Mouse (Mus musculus): ENCODE data around the gene Hipk3. TPM values are rescaled to one million over a fixed set of nuclear protein-coding genes. Genes with fewer than 3 reads are reported as not detected.

The Hipk3 gene
- polyA plus RNA-seq, 1 experiment from 2014 or later, result 6.3 TPM

GRCm38 (mm10) chr2:104479054-104479453 is 15.2 kb downstream of the Hipk3 start:
- Histone ChIP-seq H3K36me3 (replicated peaks; ENCODE audit: insufficient read depth, low read length) (no peaks in the 10 kb centered on the region), H3K27ac (ENCODE audit: low read depth) (no peak overlapping the region), H3K4me2 (ENCODE audit: low read depth, low read length) (no peak overlapping the region), H3K4me3 (ENCODE audit: low read depth, low read length) (no peak overlapping the region), H3K27me3 (ENCODE audit: insufficient read depth, low read length) (no peaks in the 10 kb centered on the region), H3K4me1 (ENCODE audit: insufficient read depth) (peaks cover 17% of the 10 kb centered on the region), H3K9ac (replicated peaks) (no peak overlapping the region), H3K9me3 (ENCODE audit: low read length) (no peaks in the 10 kb centered on the region)
- ATAC-seq, result no peak
- 73% methylated on average over 4 of the region's 4 CpGs for WGBS (ENCODE audit: insufficient replicate concordance)
- no peak for DNase-seq
- no peak for TF ChIP-seq EP300 (IDR thresholded peaks at IDR 0.05; ENCODE audit: low read depth)
- no peak for TF ChIP-seq CTCF (IDR thresholded peaks at IDR 0.05; ENCODE audit: low read depth)

- H3K27me3 ChIP-seq (ENCODE audit: insufficient read depth, low read length), result no peaks in the 10 kb centered on the region
- ATAC-seq, result peak; percentile 85
- H3K4me2 ChIP-seq (ENCODE audit: low read depth, low read length), result peak overlapping the region; percentile 53
- H3K36me3 ChIP-seq (replicated peaks; ENCODE audit: insufficient read depth, low read length), result no peaks in the 10 kb centered on the region
- no peaks in the 10 kb centered on the region for H3K9me3 ChIP-seq (ENCODE audit: low read length)
- DNase-seq, result no peak
- peaks cover 17% of the 10 kb centered on the region for H3K4me1 ChIP-seq (ENCODE audit: insufficient read depth)
- H3K9ac ChIP-seq (replicated peaks), result 0 out of 2 replicates have a peak overlapping the region, but pooled peaks have one; percentile 32
- TF ChIP-seq EP300 (IDR thresholded peaks at IDR 0.05; ENCODE audit: low read depth) (no peak), CTCF (IDR thresholded peaks at IDR 0.05; ENCODE audit: low read depth) (no peak)
- H3K4me3 ChIP-seq (ENCODE audit: low read depth, low read length), result no peak overlapping the region
- WGBS (ENCODE audit: insufficient replicate concordance), result 68% methylated on average over 2 of the region's 2 CpGs
- H3K27ac ChIP-seq (ENCODE audit: low read depth), result peak overlapping the region; percentile 69; the same call in 1 of the 2 replicates
Measured at GRCm38 (mm10) chr2:104477398-104478015, 16.7 kb downstream of the Hipk3 start.

GRCm38 (mm10) chr2:104472056-104472455 is 22.2 kb downstream of the Hipk3 start:
- H3K9ac ChIP-seq (replicated peaks), result no peak overlapping the region
- H3K4me2 ChIP-seq (ENCODE audit: low read depth, low read length), result no peak overlapping the region
- no peak overlapping the region for H3K4me3 ChIP-seq (ENCODE audit: low read depth, low read length)
- H3K27ac ChIP-seq (ENCODE audit: low read depth), result no peak overlapping the region
- H3K9me3 ChIP-seq (ENCODE audit: low read length), result no peaks in the 10 kb centered on the region
- DNase-seq (no peak), ATAC-seq (no peak)
- TF ChIP-seq CTCF (IDR thresholded peaks at IDR 0.05; ENCODE audit: low read depth), result no peak
- TF ChIP-seq EP300 (IDR thresholded peaks at IDR 0.05; ENCODE audit: low read depth), result no peak
- H3K27me3 ChIP-seq (ENCODE audit: insufficient read depth, low read length), result no peaks in the 10 kb centered on the region
- WGBS (ENCODE audit: insufficient replicate concordance), result 88% methylated on average over 6 of the region's 6 CpGs
- H3K36me3 ChIP-seq (replicated peaks; ENCODE audit: insufficient read depth, low read length), result peaks cover 12% of the 10 kb centered on the region
- peaks cover 16% of the 10 kb centered on the region for H3K4me1 ChIP-seq (ENCODE audit: insufficient read depth)

GRCm38 (mm10) chr2:104471161-104471560 is 23.1 kb downstream of the Hipk3 start:
- ATAC-seq (no peak), DNase-seq (no peak)
- H3K9ac ChIP-seq (replicated peaks), result no peak overlapping the region
- no peaks in the 10 kb centered on the region for H3K9me3 ChIP-seq (ENCODE audit: low read length)
- no peaks in the 10 kb centered on the region for H3K27me3 ChIP-seq (ENCODE audit: insufficient read depth, low read length)
- H3K4me1 ChIP-seq (ENCODE audit: insufficient read depth), result peaks cover 16% of the 10 kb centered on the region
- H3K4me2 ChIP-seq (ENCODE audit: low read depth, low read length), result no peak overlapping the region
- H3K4me3 ChIP-seq (ENCODE audit: low read depth, low read length), result no peak overlapping the region
- whole genome bisulfite sequencing (ENCODE audit: insufficient replicate concordance), result 70% methylated on average over 16 of the region's 16 CpGs
- H3K27ac ChIP-seq (ENCODE audit: low read depth), result no peak overlapping the region
- H3K36me3 ChIP-seq (replicated peaks; ENCODE audit: insufficient read depth, low read length), result peaks cover 12% of the 10 kb centered on the region
- TF ChIP-seq CTCF (IDR thresholded peaks at IDR 0.05; ENCODE audit: low read depth) (no peak), EP300 (IDR thresholded peaks at IDR 0.05; ENCODE audit: low read depth) (no peak)

- DNase-seq, result no peak
- no peaks in the 10 kb centered on the region for H3K27me3 ChIP-seq (ENCODE audit: insufficient read depth, low read length)
- no peak overlapping the region for H3K9ac ChIP-seq (replicated peaks)
- H3K36me3 ChIP-seq (replicated peaks; ENCODE audit: insufficient read depth, low read length), result peaks cover 12% of the 10 kb centered on the region
- H3K4me1 ChIP-seq (ENCODE audit: insufficient read depth), result peaks cover 14% of the 10 kb centered on the region
- no peak overlapping the region for H3K27ac ChIP-seq (ENCODE audit: low read depth)
- TF ChIP-seq EP300 (IDR thresholded peaks at IDR 0.05; ENCODE audit: low read depth), result no peak
- TF ChIP-seq CTCF (IDR thresholded peaks at IDR 0.05; ENCODE audit: low read depth), result no peak
- WGBS (ENCODE audit: insufficient replicate concordance), result 73% methylated on average over 6 of the region's 6 CpGs
- no peak overlapping the region for H3K4me2 ChIP-seq (ENCODE audit: low read depth, low read length)
- no peak overlapping the region for H3K4me3 ChIP-seq (ENCODE audit: low read depth, low read length)
- ATAC-seq, result no peak
- no peaks in the 10 kb centered on the region for H3K9me3 ChIP-seq (ENCODE audit: low read length)
Measured at GRCm38 (mm10) chr2:104470536-104470935, 23.7 kb downstream of the Hipk3 start.

- DNase-seq (no peak), ATAC-seq (no peak)
- Histone ChIP-seq H3K4me2 (ENCODE audit: low read depth, low read length) (no peak overlapping the region), H3K27ac (ENCODE audit: low read depth) (no peak overlapping the region), H3K4me3 (ENCODE audit: low read depth, low read length) (no peak overlapping the region), H3K9me3 (ENCODE audit: low read length) (no peaks in the 10 kb centered on the region), H3K4me1 (ENCODE audit: insufficient read depth) (peaks cover 11% of the 10 kb centered on the region; the same call in 1 of the 2 replicates), H3K27me3 (ENCODE audit: insufficient read depth, low read length) (no peaks in the 10 kb centered on the region), H3K9ac (replicated peaks) (no peak overlapping the region), H3K36me3 (replicated peaks; ENCODE audit: insufficient read depth, low read length) (peaks cover 12% of the 10 kb centered on the region)
- WGBS (ENCODE audit: insufficient replicate concordance), result 81% methylated on average over 5 of the region's 5 CpGs
- TF ChIP-seq EP300 (IDR thresholded peaks at IDR 0.05; ENCODE audit: low read depth) (no peak), CTCF (IDR thresholded peaks at IDR 0.05; ENCODE audit: low read depth) (no peak)
Measured at GRCm38 (mm10) chr2:104468419-104468818, 25.8 kb downstream of the Hipk3 start.
